Mouse (Mus musculus) effector memory CD4-positive, alpha-beta T cell, adult 7 months (primary cell): Measurements from ENCODE around the gene Cldnd2. TPM values are rescaled to one million over a fixed set of nuclear protein-coding genes. Genes with fewer than 3 reads are reported as not detected.

Experiments used
- polyA plus RNA-seq: library from polyadenylated mRNA; unstranded; fragments of 100-300 nt; shearing (Covaris generic); gene quantifications from one replicate; pipeline ENCODE4 v1.2.1, GENCODE M21; 2017

Cldnd2 gene
- polyA plus RNA-seq: not detected

DNA sequence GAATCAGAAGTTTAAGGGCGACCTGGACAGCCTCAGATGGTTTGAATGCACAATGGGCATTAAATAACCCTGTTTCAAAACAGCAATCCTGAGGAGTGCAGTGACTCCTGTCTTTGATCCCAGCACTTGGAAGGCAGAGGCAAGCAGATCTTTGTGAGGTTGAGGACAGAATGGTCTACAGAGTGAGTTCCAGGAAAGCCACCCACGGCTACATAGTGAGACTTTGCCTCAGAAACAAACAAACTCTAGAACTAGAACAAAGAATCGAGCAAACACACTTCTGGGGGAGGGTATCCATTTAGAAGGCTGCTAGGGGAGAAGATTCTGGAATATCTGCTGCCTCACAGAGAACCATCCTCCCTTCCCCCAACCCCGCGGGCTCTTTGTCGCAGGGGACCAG is at the start of gene Cldnd2:
Gene Cldnd2, plus strand, starts transcription at position 301 of the 400 bp plus-strand sequence.

GRCm38 (mm10) chr7:43408131-43408553 is 32.4 kb upstream of the Cldnd2 start, which contains the start of gene Siglecg:
Gene Siglecg (plus strand): TSS chr7:43408204.

GRCm38 (mm10) chr7:43427406-43427805 is 13.2 kb upstream of the Cldnd2 start, which contains the start of gene Lim2:
Gene Lim2 (plus strand): TSS chr7:43427670.

DNA sequence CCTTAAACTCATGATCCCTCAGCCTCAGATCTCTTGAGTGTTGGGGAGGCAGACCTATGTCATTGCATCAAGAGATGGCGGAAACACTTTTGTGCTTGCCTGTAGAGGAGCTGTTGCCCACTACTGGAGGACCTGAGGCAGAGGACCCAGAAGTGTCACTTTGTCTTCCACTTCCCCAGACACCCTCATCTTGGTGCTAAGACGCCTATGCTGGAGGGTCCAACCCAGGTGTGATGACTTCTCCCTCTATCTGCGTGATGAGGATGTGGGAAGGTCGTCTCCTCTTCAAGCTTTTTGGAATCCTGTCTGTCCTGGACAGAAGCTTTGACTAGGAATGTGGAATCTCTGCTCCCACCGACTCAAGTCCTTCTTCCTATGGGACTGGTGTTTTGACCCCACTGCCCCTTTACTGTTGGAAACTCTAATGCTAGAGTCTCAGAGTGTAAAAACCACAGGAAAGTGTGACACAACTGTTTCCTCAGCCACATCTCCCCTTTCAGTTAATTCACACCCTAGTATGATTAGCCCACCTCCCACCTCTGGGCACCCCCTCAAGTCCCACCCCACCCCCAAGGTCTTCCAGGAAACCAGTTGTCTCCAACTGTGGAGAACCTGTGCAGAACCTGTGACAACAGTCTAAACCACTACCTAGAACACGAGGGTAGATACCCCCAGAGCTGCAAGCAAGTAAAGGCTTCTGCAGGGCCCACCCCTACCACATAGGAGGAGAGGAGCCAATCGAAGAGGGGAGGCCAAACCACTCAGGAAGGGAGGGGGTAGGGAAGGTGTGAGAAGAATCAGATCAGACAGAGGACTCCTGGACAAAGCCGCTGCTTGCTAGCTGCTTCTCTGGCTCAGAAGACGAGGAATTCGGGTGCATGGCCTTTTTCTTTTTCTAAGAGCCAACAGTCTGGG is 4.0 kb upstream of the Cldnd2 start, which contains the start of gene Nkg7:
Gene Nkg7, plus strand, starts transcription at position 733 of the 915 bp plus-strand sequence.

GRCm38 (mm10) chr7:43443917-43444293 is 3.3 kb downstream of the Cldnd2 start, which contains the start of the genes Etfb and Gm45233:
Gene Etfb (plus strand): TSS chr7:43444083.
Gene Gm45233 (plus strand): TSS chr7:43444128.

GRCm38 (mm10) chr7:43462851-43463250 is 22.3 kb downstream of the Cldnd2 start, which contains the start of gene Vsig10l:
Gene Vsig10l (plus strand): TSS chr7:43463151.

GRCm38 (mm10) chr7:43489631-43490125 is 49.1 kb downstream of the Cldnd2 start, which contains the start of gene Iglon5:
Gene Iglon5 (minus strand): TSS chr7:43490075.

Other genes starting within 250 kb of the Cldnd2 start
- gene Zfp715, start 127.5 kb upstream of the Cldnd2 start, polyA plus RNA-seq: 19.3 TPM
- not detected for gene Siglecf, start 89.4 kb upstream of the Cldnd2 start, polyA plus RNA-seq
- gene Siglecg, start 32.6 kb upstream of the Cldnd2 start, polyA plus RNA-seq: 0.24 TPM
- gene Lim2, start 13.1 kb upstream of the Cldnd2 start, polyA plus RNA-seq: not detected
- 1,742 TPM for gene Nkg7, start 3.7 kb upstream of the Cldnd2 start, polyA plus RNA-seq
- gene Etfb, start 3.3 kb downstream of the Cldnd2 start, polyA plus RNA-seq: 73.5 TPM
- not detected for gene Gm45233, start 3.3 kb downstream of the Cldnd2 start, polyA plus RNA-seq
- 5.9 TPM for gene Vsig10l, start 22.4 kb downstream of the Cldnd2 start, polyA plus RNA-seq
- not detected for gene Iglon5, start 49.3 kb downstream of the Cldnd2 start, polyA plus RNA-seq
- not detected for gene 4931406B18Rik, start 65.2 kb downstream of the Cldnd2 start, polyA plus RNA-seq
- not detected for gene Cd33, start 103.6 kb downstream of the Cldnd2 start, polyA plus RNA-seq
- gene Zfp658, start 121.5 kb downstream of the Cldnd2 start, polyA plus RNA-seq: 1.8 TPM
- gene Zfp719, start 138.8 kb downstream of the Cldnd2 start, polyA plus RNA-seq: 6.4 TPM
- gene Zfp819, start 166.4 kb downstream of the Cldnd2 start, polyA plus RNA-seq: not detected
- not detected for gene Ceacam18, start 193.9 kb downstream of the Cldnd2 start, polyA plus RNA-seq
- not detected for gene Siglece, start 219.4 kb downstream of the Cldnd2 start, polyA plus RNA-seq
- 4.6 TPM for gene Ctu1, start 231.2 kb downstream of the Cldnd2 start, polyA plus RNA-seq
- gene Klk14, start 249.6 kb downstream of the Cldnd2 start, polyA plus RNA-seq: not detected